Mouse (Mus musculus): Measurements from ENCODE around the gene Maml3. TPM values are rescaled to one million over a fixed set of nuclear protein-coding genes. Genes with fewer than 3 reads are reported as not detected.

Maml3 gene
- total RNA-seq, 2 experiments from 2014 or later = 7.0 to 9.0 TPM

DNA sequence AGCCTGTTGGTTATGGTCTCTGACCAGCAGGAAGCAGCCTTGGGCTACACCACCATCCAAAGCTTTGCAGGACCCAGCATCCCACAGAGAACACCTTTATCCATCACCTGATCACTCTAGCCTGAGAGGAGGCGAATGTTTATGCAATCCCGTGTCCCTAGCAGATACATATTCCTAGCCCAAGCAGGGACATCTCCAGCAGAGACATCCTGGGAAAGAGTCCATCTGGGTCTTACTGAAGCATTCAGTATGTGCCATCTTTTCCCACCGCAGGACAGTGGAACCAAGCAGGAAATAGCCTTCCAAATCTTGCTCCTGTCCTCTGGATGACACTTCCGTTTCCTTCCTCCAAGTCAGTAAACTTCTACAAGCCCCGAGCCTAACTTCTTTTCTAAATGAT lies 351.6 kb downstream of the Maml3 start:
- no peak for DNase-seq (ENCODE audit: low spot score in 2 of 2)

DNA sequence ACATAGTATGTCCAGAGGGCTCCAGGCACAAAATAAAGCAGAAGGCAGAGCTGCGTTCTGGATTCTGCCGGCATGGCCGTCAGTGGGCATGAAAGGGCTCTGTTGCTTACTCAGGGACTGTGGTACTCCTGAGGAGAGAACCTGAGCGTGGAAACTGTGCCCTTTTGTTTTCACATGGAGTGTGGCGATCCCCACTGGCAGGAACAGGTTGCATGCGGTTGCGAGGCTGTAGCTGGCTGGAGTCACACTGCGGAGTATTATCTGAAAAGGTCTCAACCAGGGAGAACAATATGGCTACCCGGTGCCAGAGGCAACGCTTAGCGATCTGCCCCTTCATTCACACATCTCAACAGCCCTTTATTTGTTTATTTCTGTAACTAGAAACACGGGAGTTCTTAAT lies 353.4 kb downstream of the Maml3 start:
- DNase-seq (ENCODE audit: low spot score in 2 of 2) = no peak

DNA sequence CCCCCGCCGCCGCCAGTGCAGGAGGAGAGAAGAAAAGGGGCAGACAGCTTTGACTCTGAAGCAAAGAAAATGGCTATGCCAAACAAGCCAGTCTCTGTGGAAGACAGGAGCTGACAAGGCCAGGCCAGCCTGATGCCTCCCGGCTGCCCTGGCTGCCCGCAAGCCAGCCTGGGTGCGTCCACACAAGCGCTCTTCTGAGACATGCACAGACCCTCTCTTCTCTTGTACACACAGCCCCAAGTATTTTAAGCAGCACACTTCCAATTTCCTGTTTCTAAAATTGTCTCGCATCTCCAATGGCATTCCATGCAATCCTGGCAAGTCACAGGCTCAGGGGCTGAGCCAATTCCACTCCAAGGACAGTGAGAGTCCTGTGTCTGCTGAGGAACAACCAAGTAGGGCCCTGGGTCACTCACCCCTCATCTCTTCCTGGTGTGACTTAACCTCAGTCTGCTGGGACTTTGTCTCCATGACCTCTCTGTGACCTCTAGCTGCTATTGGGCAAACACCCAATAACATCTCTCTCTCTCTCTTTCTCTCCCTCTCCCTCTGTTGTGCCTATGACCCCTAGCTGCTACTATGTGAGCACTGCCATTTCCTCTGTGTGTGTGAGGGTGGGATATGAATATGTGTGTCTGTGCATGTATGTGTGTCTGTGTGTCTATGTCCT lies 354.9 kb downstream of the Maml3 start:
- DNase-seq (ENCODE audit: low spot score in 2 of 2) = no peak

DNA sequence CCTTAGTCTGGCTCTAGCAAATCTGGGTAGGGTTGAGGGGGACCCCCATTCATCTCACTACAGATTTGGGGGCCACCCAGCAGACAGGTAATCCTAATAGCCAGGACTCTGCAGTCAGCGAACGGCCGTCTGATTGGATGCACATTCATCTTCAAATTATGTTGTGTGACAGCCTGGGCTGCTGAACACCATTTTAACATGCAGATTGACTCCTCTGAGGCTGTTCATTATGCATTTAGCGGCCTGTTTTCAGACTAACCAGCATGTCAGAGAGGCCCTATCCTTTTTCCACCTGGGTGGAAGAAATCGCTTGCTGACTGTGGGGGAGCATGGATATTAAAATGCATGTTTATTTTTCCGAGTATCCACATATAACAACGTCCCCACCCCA lies 355.5 kb downstream of the Maml3 start:
- DNase-seq (ENCODE audit: low spot score in 2 of 2) = no peak

DNA sequence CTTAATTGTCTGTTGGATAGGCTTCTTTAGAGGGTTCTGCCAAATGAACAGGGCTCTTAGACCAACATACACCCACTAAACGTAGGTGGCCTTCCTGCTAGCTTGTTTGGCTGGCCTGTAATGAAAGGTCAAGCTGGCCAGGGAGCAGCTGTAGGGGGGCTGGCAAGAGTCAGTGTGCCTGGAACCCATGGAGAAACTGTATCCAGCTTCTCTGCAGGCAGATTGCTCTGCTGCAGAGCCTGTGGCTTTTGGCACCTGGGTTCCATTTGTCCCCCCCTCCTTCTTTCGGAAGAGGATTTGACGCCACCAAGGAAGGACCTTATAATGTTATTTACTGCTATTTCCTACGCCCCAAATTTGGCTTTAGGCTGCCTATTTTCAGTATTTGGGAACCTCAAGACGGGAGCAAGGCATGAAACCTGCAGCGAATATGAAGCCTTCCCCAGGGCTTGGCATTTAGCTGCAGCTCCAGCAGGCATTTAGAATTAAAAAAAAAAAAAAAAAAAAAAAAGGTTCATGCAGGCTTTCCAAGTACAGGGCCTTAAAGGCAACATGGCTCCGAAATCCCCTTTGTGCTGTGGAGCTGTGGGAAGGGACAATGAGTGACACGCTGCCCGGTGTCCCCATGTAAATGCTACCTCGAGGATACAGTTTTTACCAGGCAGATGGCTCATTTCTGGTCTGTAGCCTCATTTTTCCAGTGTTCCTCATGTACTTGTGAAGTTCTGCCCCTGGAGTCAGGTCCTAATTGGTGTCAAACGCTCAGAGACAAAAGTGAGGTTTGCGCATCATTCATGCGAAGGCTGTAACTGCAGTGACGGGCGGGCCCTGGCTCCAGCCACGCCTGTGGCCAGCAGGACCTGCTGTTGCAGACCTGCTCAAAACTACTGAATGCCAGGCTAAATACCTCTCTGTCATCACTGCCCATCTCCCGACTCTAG lies 356.2 kb downstream of the Maml3 start:
- no peak for DNase-seq (ENCODE audit: low spot score in 2 of 2)

DNA sequence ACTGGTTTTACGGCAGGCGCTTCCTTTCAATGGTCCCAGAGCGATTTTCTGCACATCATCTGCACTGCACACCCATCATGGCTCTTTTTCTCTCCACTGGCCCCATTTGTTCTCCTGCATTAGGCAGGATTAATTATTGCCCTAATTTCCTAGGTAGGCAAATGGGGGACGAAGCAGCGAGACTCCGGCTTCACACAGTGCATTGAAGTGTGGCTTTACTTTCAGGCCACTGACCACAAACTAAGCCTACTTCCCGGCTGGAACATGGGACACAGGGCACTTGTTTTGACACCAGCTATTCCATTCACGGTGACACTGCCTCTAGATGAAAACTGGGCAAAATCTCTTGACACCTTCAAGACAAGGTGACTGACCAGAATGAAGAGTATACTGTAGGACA lies 358.1 kb downstream of the Maml3 start:
- no peak for DNase-seq (ENCODE audit: low spot score in 2 of 2)

DNA sequence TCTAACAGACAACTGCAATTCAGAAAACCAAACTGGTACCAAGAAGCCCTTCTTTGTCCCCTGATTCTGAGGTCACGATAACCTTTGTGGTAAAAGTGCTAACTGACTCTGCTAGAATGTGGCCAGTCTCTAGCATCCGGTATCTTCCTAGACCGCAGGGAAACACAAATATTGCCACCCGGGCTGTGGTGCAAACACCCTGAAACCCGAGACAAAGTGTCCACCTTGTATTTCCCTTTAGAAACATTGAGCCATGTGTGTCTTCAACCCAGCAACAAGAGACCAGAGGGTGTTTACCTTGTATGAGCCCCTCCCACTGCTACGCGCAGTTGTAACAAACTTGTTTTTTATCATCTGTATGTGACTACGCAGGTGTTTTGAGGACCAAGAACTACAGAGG lies 359.7 kb downstream of the Maml3 start:
- DNase-seq (ENCODE audit: low spot score in 2 of 2) = no peak

DNA sequence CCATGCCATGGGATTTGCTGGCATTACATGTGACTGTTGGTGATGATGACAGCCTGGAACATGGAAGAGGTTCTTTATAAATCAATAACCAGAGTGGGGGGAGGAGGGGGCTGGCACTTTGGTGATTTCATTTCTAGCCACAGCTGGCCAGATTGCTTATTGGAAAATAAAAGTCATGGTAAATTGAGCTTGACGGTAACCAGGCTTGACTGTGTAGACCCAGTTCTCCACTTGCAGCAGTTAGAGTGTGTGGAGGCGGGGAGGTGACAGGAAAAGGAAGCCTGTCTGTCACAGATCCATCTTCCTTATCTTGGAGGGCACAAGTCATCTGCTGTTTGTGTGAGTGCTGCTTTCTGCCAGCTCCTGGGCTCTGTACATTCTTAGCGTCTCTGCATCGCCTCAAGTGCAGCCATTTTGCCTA lies 360.5 kb downstream of the Maml3 start:
- DNase-seq (ENCODE audit: low spot score in 2 of 2) = no peak

DNA sequence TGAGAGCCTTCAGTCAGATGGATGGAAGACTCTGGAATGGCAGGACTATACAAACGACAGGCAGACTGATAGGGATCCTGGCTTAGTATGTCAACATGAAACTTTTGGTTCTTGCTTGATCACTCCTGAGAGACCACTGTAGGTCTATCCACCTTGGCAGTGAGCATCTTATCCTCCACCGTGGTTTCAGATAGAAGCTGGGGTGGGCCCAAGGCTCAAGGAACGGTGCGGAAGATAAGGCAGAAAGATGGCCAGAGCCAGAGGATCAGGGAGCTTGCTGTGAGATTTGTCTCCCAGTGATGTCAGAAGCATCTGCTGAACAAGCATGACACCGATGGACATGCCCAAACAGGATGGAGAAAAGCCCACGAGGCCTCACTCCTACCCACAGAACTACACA lies 362.5 kb downstream of the Maml3 start:
- no peak for DNase-seq (ENCODE audit: low spot score in 2 of 2)

DNA sequence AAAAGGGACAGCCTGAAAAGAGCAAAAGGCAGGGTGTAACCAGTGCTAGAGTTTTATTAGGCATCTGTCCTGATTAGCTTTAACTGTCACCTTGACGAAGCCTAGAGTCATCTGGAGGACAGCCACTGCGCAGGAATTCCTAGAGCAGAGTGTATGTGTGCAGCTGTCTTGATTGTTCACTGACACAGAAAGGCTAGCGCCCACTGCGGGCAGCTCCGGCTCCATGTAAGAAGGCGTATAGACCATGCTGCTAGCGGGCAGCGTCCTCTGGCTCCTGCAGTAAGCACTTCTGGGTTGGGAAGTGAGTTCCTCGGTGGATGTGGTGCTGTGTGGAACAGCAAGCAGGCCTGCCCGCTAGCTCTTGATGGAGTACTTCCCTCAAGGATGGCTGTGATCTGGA lies 363.1 kb downstream of the Maml3 start:
- no peak for DNase-seq (ENCODE audit: low spot score in 2 of 2)

DNA sequence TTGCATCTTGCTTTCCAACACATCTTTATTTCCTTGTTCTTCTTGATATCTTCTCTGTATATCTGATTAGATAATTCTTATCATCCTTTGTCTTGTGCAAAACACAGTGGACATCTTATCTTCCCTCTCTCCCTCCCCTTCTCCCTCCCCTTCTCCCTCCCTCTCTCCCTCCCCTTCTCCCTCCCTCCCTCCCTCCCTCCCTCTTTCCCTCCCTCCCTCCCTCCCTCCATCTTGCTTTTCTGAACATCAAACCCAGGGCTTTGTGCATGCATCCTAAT lies 365.1 kb downstream of the Maml3 start:
- DNase-seq (ENCODE audit: low spot score in 2 of 2) = no peak

DNA sequence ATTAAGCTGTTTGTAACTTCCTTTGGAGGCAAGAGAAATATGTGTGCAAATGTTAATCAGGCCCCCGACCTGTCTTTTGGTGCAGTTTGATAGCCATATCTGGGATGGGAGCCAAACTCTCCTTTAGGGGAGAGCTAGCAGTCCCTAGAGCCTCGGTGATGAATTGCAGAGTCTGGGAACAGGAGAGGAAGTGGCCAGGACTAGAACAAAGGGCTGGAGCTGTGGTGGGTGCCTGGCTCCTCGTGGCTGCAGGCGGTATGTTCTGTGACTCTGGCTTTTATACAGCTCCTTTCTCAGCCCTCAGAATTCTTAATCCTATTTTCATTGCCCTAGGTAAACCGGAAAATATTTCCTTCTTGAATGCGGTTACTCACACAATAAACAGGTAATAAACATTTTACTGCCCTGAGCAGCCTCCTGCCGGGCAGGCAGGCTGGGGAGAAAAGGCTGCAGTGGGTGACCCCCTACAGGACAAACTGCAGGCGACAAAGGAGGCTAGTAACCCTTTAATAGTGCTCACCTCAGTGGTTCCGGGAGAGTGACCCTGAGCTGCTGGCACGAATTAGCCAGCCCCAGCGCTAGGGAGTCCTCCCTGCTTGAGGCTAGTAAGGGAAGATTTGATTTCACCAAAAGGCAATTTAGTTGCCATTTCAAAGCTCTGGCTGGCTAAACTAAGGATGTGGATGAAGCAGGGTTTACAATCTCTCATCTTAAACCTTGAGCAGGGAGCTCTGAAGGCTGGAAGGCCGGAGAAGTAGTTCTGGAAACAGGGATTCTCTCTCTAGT lies 365.6 kb downstream of the Maml3 start:
- DNase-seq (ENCODE audit: low spot score in 2 of 2) = no peak

DNA sequence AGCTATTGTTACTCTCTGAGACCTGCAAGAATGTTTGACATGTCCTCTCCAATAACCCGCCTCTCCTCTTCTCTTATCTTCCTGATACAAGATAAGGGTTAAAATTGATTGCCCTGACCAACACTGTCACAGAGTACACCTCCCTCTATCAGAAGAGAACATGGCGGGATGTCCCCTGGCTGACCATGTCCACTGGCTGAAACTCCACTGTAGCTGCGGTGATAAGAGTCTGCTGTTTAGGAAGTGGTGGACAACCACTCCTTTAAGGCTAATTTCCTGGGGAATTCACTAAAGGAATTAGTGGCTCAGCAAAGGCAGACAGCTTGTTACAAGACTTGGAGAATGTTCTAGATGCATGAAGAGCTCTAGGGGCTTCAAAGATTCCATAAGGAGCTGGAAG lies 371.2 kb downstream of the Maml3 start:
- DNase-seq (ENCODE audit: low spot score in 2 of 2) = no peak

DNA sequence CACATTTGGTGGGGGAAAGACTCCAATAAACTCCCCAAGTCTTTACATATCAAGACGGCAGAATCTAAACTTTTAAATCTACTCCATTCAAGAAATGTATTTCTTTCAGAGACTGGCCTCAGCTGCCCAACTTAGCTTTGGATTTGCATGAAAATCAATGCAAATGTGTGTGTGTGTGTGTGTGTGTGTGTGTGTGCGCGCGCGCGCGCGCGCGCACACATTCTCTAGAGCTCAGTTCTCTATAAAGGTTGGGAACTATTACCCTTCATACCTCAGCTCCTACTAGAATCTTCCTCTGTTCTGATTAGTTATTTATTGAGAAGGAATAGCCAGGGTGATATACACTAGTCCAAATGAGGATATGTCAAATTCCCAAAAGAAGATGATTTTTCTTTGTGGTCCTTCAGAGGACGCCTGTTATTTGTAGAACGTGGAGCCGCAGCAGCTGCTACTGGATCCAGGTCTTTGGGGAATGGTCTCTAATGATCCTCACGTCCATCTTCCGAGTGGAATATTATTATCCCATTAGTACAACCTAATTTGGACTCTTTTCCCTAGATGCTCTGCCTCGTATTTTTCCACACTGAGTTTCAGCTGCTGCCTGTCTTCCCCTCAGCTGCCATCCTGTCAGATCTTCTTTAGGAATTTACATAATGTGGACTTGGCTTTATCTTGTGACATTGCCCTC lies 372.8 kb downstream of the Maml3 start:
- no peak for DNase-seq (ENCODE audit: low spot score in 2 of 2)

DNA sequence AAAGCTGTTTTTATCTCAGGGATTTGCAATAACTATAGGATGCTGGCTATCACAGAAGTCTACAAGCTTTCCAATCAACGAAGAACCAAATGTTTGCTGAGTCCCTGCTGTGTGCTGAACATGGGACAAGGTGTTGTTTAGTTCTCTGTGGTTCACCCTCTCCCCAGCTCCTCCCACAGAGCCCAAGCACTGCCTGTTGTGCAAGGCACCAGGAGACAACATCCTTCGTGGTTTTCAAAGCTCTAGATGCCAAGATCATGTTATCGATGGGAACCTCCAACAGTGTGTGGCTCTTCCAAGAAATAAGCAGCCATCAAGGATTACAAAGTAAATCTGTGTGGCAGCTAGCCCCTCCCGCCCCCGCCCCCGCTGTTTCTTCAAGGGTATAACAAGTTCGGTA lies 374.2 kb downstream of the Maml3 start:
- no peak for DNase-seq (ENCODE audit: low spot score in 2 of 2)

DNA sequence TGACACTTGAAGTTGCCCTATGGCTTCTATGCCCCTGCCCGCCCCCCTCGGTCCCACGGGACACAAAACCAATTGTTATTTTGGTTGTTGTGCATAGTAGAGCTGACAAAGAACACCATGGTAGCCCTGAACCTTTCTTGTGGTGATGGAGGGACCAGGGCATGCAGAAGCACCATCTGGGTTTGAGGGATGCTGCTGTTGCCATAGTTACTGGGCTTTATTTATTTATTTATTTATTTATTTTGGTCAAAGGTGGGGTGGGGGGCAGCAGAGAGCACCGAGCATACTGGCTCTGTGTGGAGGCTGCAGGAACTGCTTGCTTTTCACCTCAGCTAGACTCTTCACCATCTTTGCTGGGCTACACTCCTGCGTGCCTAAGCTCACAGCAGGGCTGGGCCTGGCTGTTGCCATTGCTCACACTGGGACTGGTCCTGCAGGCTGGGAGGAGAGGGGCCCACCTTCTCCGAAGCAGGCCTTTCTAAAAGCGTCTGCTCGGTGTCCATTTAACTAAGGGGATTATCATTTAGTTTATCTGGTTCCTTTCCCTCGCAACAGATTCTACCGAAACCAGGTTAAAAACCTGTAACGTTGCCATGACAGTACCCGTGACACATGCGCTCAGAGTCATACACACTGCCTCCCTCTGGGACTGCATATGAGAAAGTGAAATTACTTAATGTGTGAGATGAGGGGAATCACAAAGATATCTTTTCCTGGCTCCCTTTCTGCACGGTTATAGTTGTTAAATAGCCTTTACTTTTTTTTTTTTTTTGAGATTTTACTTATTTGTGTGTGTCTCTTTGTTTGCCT lies 375.6 kb downstream of the Maml3 start:
- no peak for DNase-seq (ENCODE audit: low spot score in 2 of 2)

DNA sequence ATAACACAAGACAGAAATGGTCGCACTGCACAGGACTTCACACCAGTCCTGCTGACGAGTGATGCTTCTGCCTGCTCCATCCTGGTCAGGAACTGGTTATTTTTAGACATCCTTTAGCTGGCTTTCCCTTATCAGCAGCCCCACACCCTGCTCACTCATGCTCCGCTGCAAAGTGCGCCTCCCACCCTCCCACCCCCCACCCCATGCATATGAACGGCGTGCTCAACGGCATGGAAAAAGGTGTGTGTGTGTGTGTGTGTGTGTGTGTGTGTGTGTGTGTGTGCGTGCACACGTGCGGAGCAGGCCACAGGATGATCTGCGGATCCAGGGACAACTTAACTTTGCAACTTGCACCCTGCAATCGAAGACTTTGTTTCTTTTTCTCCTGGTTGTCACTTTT lies 376.4 kb downstream of the Maml3 start:
- no peak for DNase-seq (ENCODE audit: low spot score in 2 of 2)

DNA sequence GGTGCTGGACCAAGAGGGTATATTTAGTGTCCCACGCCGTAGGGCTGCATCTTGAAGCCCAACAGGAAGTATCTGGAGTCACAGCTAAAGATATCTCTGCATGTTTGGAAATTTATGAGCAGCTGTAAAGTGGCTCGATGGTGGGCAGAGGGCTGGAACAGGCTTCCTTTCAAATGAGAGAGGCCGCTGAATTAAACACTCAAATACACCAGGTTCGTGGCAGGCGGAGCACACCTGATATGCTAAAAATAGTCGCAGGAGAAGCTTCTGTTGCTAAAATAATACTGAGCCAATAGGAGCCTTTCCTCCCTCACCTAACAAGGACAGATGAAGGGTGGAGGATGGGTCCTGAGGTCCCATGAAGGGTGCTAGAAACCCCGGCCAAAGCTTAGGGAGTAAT lies 376.9 kb downstream of the Maml3 start:
- DNase-seq (ENCODE audit: low spot score in 2 of 2) = no peak

DNA sequence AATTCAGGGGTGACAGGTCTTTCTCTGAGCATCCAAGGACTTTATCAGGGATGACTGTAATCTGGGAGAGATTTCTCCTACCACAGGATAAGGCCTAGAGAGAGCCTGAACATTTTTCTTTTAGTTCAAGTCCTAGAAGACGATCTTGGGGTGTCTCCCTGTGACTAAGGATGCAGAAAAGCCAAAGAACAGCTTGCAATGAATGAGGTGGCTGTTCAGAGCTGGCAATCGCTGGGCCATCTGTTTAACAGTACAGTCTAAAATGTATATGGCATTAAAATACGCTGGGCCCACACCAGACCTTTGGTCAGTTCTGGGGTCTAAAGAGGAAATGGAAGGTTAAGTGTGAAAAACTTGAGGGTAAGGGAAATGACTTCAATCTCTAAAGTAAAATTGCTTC lies 377.4 kb downstream of the Maml3 start:
- no peak for DNase-seq (ENCODE audit: low spot score in 2 of 2)

DNA sequence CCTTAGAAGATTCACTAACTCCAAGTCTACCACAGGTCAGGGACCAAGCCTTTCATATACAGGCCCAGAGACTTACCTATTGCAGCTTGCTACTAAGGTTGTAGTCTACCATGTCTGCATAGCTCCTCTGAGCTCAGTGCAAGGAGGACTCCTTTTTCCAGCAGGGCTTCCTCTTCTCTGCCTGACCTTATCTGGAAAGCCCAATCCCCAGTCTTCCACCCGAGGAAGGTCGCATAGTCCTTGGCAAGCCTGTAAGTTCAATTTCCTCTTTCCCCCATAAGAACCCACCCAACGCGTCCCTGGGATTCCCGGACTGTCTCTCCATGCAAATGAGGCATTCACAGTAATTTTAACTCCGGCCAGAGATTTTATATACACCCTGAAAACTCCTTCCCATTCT lies 378.6 kb downstream of the Maml3 start:
- DNase-seq (ENCODE audit: low spot score in 2 of 2) = no peak

DNA sequence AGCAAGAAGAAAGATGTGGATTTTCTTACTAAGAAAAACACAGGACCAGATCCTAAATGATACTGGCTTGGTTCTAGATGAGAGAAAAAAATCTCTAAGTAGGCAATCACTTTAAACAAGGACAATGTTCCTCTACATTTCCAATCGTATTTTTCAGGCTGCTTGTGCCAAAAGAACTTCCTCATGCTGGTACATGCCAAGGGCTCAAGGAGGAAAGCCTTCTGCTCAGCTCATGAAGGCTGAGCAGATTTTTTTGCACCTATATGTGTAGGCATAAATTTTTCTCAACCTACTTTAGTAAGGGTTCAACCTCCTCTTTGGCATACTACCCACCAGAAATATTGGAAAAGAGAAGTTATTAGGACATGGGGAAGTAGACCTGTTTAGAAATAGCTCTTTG lies 384.9 kb downstream of the Maml3 start:
- DNase-seq (ENCODE audit: low spot score in 2 of 2) = no peak
